Mouse (Mus musculus): ENCODE measurements around the gene Itpr3.

DNA sequence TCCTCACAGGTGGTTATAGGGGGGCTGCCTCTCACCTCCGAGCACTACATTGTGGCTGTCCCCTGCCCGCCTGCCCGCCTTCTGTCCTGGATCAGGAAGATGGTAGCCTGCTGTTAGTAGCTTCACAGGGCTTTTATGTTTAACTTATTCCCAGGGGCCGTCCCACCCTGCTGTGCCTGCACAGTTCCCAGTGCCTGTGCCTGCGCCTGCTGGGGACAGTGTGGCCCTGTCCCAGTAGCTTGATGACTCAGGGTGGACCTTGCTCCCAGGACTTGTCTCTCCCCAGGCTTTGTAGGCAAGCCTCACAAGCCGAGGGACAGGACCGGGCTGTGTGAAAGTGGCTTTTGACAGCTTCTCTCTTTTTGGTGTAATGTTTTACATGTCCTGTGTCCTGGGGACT, 64.7 kb downstream of the Itpr3 start:
- TF ChIP-seq CTCF (IDR thresholded peaks at IDR 0.05; ENCODE audit: borderline replicate concordance, control insufficient read depth, extremely low read depth, insufficient read depth, low read length, poor library complexity) (no peak), POLR2A (IDR thresholded peaks at IDR 0.05; ENCODE audit: control insufficient read depth, extremely low read depth, insufficient read depth, low read length, poor library complexity) (no peak)
